In the genomic region with DNA sequence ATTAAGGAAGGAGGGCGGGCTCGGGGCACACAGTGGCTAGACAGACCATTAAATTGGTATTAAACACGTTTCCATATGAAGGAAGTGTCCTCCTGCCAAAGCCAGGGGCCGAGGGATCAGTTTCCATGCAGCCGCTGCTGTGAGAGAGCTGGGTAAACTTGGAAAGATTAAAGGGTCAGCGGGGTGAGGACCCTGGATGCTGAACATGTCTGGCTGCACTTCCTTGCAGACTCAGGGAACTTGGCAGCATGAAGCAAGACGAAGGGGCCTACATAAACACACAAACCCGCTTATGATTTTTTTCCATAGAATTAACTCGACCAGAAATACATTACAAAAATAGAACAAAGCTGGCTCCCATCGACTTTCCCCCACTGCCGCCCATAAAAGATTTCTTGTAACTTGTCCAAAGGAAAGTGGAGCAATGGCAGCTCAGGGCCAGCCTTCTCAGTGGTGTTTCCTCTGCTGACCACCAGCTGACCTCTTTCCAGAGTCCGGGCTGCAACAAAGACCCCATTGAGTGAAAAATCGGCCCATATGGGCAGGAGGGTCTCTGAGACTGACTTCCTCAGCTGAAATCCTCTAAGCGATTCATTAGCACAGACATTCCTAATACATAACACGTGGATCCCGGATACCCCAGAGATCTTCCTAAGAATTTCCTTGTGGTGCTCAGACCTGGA, we compare ENCODE assay signal across 8 mouse cellular contexts.
DNase-seq lines count a peak whose midpoint lies in the region; ATAC-seq lines count a peak whose summit lies in the region.

No protein-coding gene starts in this region.

- no peak overlapping the region for H3K9ac ChIP-seq in heart, embryonic 12.5 days
- no peak overlapping the region for H3K9ac ChIP-seq in limb, embryonic 13.5 days

- peak; percentile 81 for ATAC-seq in heart, embryonic 12.5 days (ENCODE audit: insufficient number of reproducible peaks, low FRiP score)
- peak; percentile 90 for ATAC-seq in limb, embryonic 13.5 days (ENCODE audit: low FRiP score, low read depth)

- H3K27me3 ChIP-seq in heart, embryonic 12.5 days (replicated peaks), result no peaks in the 10 kb centered on the region
- H3K27me3 ChIP-seq in limb, embryonic 13.5 days, result no peaks in the 10 kb centered on the region

- no peak overlapping the region for H3K4me2 ChIP-seq in heart, embryonic 12.5 days
- H3K4me2 ChIP-seq in limb, embryonic 13.5 days (replicated peaks), result peak overlapping the region; percentile 32

- no peaks in the 10 kb centered on the region for H3K36me3 ChIP-seq in heart, embryonic 12.5 days
- H3K36me3 ChIP-seq in limb, embryonic 13.5 days, result no peaks in the 10 kb centered on the region

- 40% methylated on average over 16 of the region's 16 CpGs for WGBS in heart, embryonic 12.5 days
- WGBS in limb, embryonic 13.5 days, result 14% methylated on average over 16 of the region's 16 CpGs

- no peak overlapping the region for H3K4me3 ChIP-seq in heart, embryonic 12.5 days
- H3K4me3 ChIP-seq in limb, embryonic 13.5 days, result no peak overlapping the region

- H3K27ac ChIP-seq in heart, embryonic 12.5 days (ENCODE audit: poor library complexity, severe bottlenecking), result peak overlapping the region; percentile 79
- H3K27ac ChIP-seq in limb, embryonic 13.5 days, result peak overlapping the region; percentile 95

- H3K4me1 ChIP-seq in heart, embryonic 12.5 days (replicated peaks), result peaks cover 25% of the 10 kb centered on the region
- H3K4me1 ChIP-seq in limb, embryonic 13.5 days, result peaks cover 40% of the 10 kb centered on the region

- 0 out of 2 replicates have a peak, but pooled peaks cover 3% of the 10 kb centered on the region for H3K9me3 ChIP-seq in heart, embryonic 12.5 days (replicated peaks)
- H3K9me3 ChIP-seq in limb, embryonic 13.5 days, result no peaks in the 10 kb centered on the region

- DNase-seq in heart, adult 11 months, result no peak
- DNase-seq in lung, postnatal 4 days, result peak; percentile 29 to 65
- DNase-seq in lung, postnatal 25 days (ENCODE audit: low spot score), result no peak
- no peak for DNase-seq in cerebellum, adult 9-10 months
- DNase-seq in gastrocnemius, postnatal 10 days, result no peak
- no peak for DNase-seq in B cell, adult 2 months

Comparison
In these comparisons a context has a peak if more than half of its experiments do, and no peak if none do; other contexts are left out.
1. DNase-seq: peak in lung, postnatal 4 days (2 of 2); none in heart, adult 11 months (single experiment), lung, postnatal 25 days (single experiment), cerebellum, adult 9-10 months (single experiment), gastrocnemius, postnatal 10 days (single experiment) and B cell, adult 2 months (0 of 2).